Comparison of ENCODE assay signal across 23 mouse cellular contexts in the genomic region with DNA sequence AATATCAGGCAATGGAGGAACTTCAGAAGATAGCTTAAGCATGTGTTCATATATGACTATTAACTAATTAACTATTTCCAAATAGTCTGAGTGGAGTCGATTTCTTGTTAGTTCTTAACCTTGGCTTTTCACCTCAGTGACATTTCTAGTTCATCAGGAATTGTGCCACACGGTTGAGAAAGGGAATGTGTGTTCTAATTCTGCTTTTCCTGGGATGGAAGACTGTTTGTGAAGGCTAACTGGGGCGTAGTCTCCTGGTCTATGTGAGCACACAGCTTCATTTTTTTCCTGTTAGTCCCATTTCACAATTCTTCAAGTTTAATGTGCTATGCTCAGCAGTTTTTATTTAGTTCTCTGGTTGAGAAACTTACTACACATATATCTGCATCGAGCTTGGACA.
DNase-seq lines count a peak whose midpoint lies in the region; ATAC-seq and TF ChIP-seq lines count a peak whose summit lies in the region.
"Had no signal": no experiment of that assay in that cellular context is flagged by ENCODE, and none has a peak within 500 bp of the region (broad histone marks: within the 10 kb centered on the region; RNA-seq: fewer than 3 reads in every experiment).

No protein-coding gene starts in this region.

- 89% methylated on average over 4 of the region's 4 CpGs for WGBS in heart, embryonic 10.5 days
- WGBS in liver, adult 2 months = 18% methylated on average over 4 of the region's 4 CpGs
- WGBS in liver, postnatal 0 days (ENCODE audit: insufficient replicate concordance) = 49% methylated on average over 4 of the region's 4 CpGs

- TF ChIP-seq CTCF in liver, adult 2 months (IDR thresholded peaks at IDR 0.05; ENCODE audit: low read depth, low read length) = no peak
- TF ChIP-seq CTCF in liver, postnatal 0 days (IDR thresholded peaks at IDR 0.05; ENCODE audit: low read depth) = no peak
- no peak for TF ChIP-seq CTCF in embryonic fibroblast, embryonic 13.5 days (IDR thresholded peaks at IDR 0.05; ENCODE audit: borderline replicate concordance, insufficient read depth, low read length)

- H3K27me3 ChIP-seq in heart, embryonic 10.5 days (ENCODE audit: insufficient read depth, poor library complexity, severe bottlenecking) = no peaks in the 10 kb centered on the region
- no peaks in the 10 kb centered on the region for H3K27me3 ChIP-seq in liver, adult 2 months (ENCODE audit: control insufficient read depth, insufficient read depth, low read length)
- H3K27me3 ChIP-seq in liver, postnatal 0 days (ENCODE audit: insufficient read depth, low read length) = no peaks in the 10 kb centered on the region
- H3K27me3 ChIP-seq: CH12.LX, Patski had no signal

- no peak overlapping the region for H3K4me3 ChIP-seq in heart, embryonic 10.5 days
- H3K4me3 ChIP-seq in liver, adult 2 months (ENCODE audit: insufficient read depth, low read depth, low read length) = no peak overlapping the region
- no peak overlapping the region for H3K4me3 ChIP-seq in liver, postnatal 0 days (ENCODE audit: low read depth, low read length)
- no peak overlapping the region for H3K4me3 ChIP-seq in embryonic fibroblast, embryonic 13.5 days (ENCODE audit: insufficient read depth, low read length)

- peaks cover 9% of the 10 kb centered on the region; the same call in 1 of the 2 replicates for H3K79me2 ChIP-seq in liver, adult 2 months (ENCODE audit: control insufficient read depth, insufficient read depth, low read length)

- H3K9ac ChIP-seq in liver, adult 2 months (ENCODE audit: low read depth, low read length) = no peak overlapping the region
- no peak overlapping the region for H3K9ac ChIP-seq in liver, postnatal 0 days (replicated peaks)

- H3K27ac ChIP-seq in heart, embryonic 10.5 days = no peak overlapping the region
- H3K27ac ChIP-seq in liver, adult 2 months (replicated peaks; ENCODE audit: insufficient read depth, low read depth, low read length) = no peak overlapping the region
- H3K27ac ChIP-seq in liver, postnatal 0 days (ENCODE audit: low read depth) = no peak overlapping the region
- H3K27ac ChIP-seq in embryonic fibroblast, embryonic 13.5 days (ENCODE audit: insufficient read depth, low read length) = peak overlapping the region; percentile 66; the same call in 1 of the 2 replicates

- H3K4me1 ChIP-seq in heart, embryonic 10.5 days = peaks cover 43% of the 10 kb centered on the region
- peaks cover 7% of the 10 kb centered on the region; the same call in 1 of the 2 replicates for H3K4me1 ChIP-seq in liver, adult 2 months (ENCODE audit: control insufficient read depth, insufficient read depth, low read length)
- peaks cover 2% of the 10 kb centered on the region for H3K4me1 ChIP-seq in liver, postnatal 0 days (ENCODE audit: insufficient read depth)
- H3K4me1 ChIP-seq in embryonic fibroblast, embryonic 13.5 days (ENCODE audit: control insufficient read depth, insufficient read depth, low read length) = peaks cover 10% of the 10 kb centered on the region

- peak; percentile 46 for DNase-seq in heart, adult 11 months
- no peak for DNase-seq in heart, embryonic 10.5 days (ENCODE audit: low spot score)
- peak; percentile 62 for DNase-seq in liver, adult 2 months (ENCODE audit: extremely low read depth, low read depth, low spot score)
- no peak for DNase-seq in liver, postnatal 0 days
- DNase-seq in adipocyte (ENCODE audit: low spot score) = peak; percentile 59
- no peak for DNase-seq in thymus, postnatal 0 days (ENCODE audit: low spot score)
- no peak for DNase-seq in gastrocnemius, postnatal 14 days
- DNase-seq: adrenal gland, adult 2 months; adrenal gland, adult 8-10 months; adrenal gland, postnatal 10 days; adrenal gland, postnatal 14 days; adrenal gland, postnatal 25 days; adrenal gland, postnatal 36 days; B cell, adult 2 months; cerebellum, adult 11 months; cerebellum, adult 11-12 months; cerebellum, adult 18-20 months had no signal

- H3K36me3 ChIP-seq in heart, embryonic 10.5 days = no peaks in the 10 kb centered on the region
- no peaks in the 10 kb centered on the region for H3K36me3 ChIP-seq in liver, adult 2 months (ENCODE audit: control insufficient read depth, insufficient read depth, low read length)
- no peaks in the 10 kb centered on the region for H3K36me3 ChIP-seq in liver, postnatal 0 days (replicated peaks; ENCODE audit: insufficient read depth, low read length)
- H3K36me3 ChIP-seq: G1E had no signal

- no peaks in the 10 kb centered on the region for H3K9me3 ChIP-seq in heart, embryonic 10.5 days
- H3K9me3 ChIP-seq in liver, postnatal 0 days (ENCODE audit: low read length) = no peaks in the 10 kb centered on the region

- H3K4me2 ChIP-seq in liver, postnatal 0 days (ENCODE audit: low read depth, low read length) = no peak overlapping the region

- no peak for TF ChIP-seq EP300 in liver, postnatal 0 days (IDR thresholded peaks at IDR 0.05; ENCODE audit: low read depth)

- TF ChIP-seq POLR2A in liver, adult 2 months (IDR thresholded peaks at IDR 0.05; ENCODE audit: extremely low read depth, insufficient read depth, low read length) = no peak
- no peak for TF ChIP-seq POLR2A in embryonic fibroblast, embryonic 13.5 days (IDR thresholded peaks at IDR 0.05; ENCODE audit: low read depth, low read length)

- intact Hi-C loops in gastrocnemius, postnatal 14 days (cut with DNase I; ENCODE audit: low total_unique reads) = no loop called here

- ATAC-seq in liver, postnatal 0 days = no peak
- ATAC-seq: activated CD4-positive, CD25-positive, alpha-beta regulatory T cell, adult 4 months; CD4-positive, CD25-positive, alpha-beta regulatory T cell, adult 4 months; Patski had no signal

Comparison
In these comparisons a context has a peak if more than half of its experiments do, and no peak if none do; other contexts are left out.
1. DNase-seq: peak in heart, adult 11 months (single experiment), liver, adult 2 months (single experiment) and adipocyte (single experiment); none in heart, embryonic 10.5 days (single experiment), liver, postnatal 0 days (single experiment), thymus, postnatal 0 days (single experiment) and gastrocnemius, postnatal 14 days (single experiment).